Mouse (Mus musculus) cortical plate, adult 2 months (tissue): ENCODE results near the gene Trpv2. TPM values are rescaled to one million over a fixed set of nuclear protein-coding genes. Genes with fewer than 3 reads are reported as not detected.

Source experiments
- H3K27ac ChIP-seq: fragments of 200-500 bp; 2 replicates; pipeline ENCODE4 v1.5.1; 2012; ENCODE audit warnings: low read length, control low read depth, inconsistent platforms; ENCODE audit not compliant: insufficient read depth
- H3K4me1 ChIP-seq: fragments of 200-500 bp; 2 replicates; pipeline ENCODE4 v1.6.1; 2011; ENCODE audit warnings: low read length; ENCODE audit not compliant: control insufficient read depth, insufficient read depth
- H3K4me3 ChIP-seq: fragments of 200-500 bp; 2 replicates; pipeline ENCODE4 v1.5.1; 2011; ENCODE audit warnings: mild to moderate bottlenecking, low read length, control low read depth; ENCODE audit not compliant: insufficient read depth
- CTCF ChIP-seq: fragments of 200-500 bp; IDR thresholded peaks from 2 replicates; pipeline ENCODE4 v1.5.1; 2011; ENCODE audit warnings: mild to moderate bottlenecking, control low read depth, low read length; ENCODE audit not compliant: insufficient read depth; ENCODE audit errors: extremely low read depth
- POLR2A ChIP-seq: fragments of 200-500 bp; IDR thresholded peaks from 2 replicates; pipeline ENCODE4 v1.6.1; 2011; ENCODE audit warnings: mild to moderate bottlenecking, low read length, control low read depth; ENCODE audit not compliant: insufficient read depth; ENCODE audit errors: extremely low read depth
- polyA plus RNA-seq: library from polyadenylated mRNA; depleted of rRNA; stranded (reverse); fragments of >200 nt; gene quantifications from 2 replicates; pipeline ENCODE4 v1.2.3, GENCODE M21; 2012

Trpv2 gene
- polyA plus RNA-seq, 1 experiment, result 23.4 TPM

GRCm38 (mm10) chr11:62557205-62557604 lies 17.1 kb upstream of the Trpv2 start:
- no peak overlapping the region for H3K27ac ChIP-seq
- TF ChIP-seq POLR2A (no peak), CTCF (no peak)
- no peak overlapping the region for H3K4me3 ChIP-seq
- peaks cover 3% of the 10 kb centered on the region; the same call in 1 of the 2 replicates for H3K4me1 ChIP-seq

DNA sequence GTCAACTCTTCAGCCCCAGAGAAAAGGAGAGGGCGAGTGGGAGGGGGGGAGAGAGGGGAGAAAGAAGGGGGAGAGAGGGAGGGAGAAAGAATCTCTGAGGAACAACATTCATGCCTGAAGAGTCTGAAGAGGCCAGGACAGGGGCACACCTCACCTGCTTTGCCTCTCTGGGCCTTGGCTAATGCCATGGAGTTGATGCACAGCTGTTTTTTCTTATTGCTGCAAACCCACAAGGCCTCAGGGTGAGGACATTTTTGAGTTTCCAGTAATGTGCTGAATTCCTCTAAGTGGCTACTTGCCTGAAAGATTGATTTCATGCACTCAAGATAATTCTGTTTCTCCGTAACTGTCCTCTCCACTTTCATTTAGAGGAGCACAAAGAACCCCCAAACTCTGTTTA lies 16.1 kb upstream of the Trpv2 start:
- Histone ChIP-seq H3K4me1 (peaks cover 3% of the 10 kb centered on the region; the same call in 1 of the 2 replicates), H3K27ac (no peak overlapping the region), H3K4me3 (no peak overlapping the region)
- TF ChIP-seq CTCF, result no peak
- no peak for TF ChIP-seq POLR2A

DNA sequence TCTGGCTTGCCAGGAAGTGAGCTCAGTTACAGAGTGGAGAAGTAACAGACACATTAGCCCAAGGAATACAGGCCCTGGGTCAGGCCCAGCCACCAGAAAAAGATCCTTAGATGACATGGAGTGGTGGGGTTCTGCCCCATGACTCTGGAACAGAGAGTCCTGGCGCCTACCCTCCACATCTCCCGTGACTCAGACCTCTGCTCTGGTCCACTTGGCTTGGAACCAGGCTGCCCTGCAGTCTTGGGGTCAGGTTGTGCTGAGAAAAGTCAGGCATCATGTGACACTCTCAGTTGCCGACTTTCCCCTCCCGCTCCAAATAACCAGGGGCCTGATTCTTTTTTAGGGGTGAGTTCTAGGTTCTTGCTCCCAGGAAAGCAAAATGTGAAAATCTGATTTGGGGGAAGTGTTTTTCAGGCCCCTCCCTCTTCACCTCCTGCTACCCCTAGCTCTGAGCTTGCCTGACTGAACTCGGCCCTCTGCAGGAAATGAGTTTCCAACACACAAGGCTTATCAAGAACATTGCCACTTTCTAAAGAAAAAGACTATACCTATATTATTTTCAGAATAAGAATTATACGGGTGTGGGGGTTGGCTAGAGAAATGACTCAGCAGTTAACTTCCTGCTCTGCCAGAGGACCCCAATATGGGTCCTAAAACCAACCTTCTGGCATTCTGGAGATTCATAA lies 15.2 kb upstream of the Trpv2 start:
- no peak for TF ChIP-seq CTCF
- TF ChIP-seq POLR2A, result no peak
- no peak overlapping the region for H3K4me3 ChIP-seq

GRCm38 (mm10) chr11:62560463-62561016 lies 13.7 kb upstream of the Trpv2 start:
- Histone ChIP-seq H3K27ac (no peak overlapping the region), H3K4me1 (no peaks in the 10 kb centered on the region), H3K4me3 (peak overlapping the region; percentile 23)
- TF ChIP-seq CTCF, result no peak
- TF ChIP-seq POLR2A, result no peak

More for the DNA sequence above, 15.2 kb upstream of the Trpv2 start:
- H3K4me1 ChIP-seq, result peaks cover 3% of the 10 kb centered on the region; the same call in 1 of the 2 replicates
- no peak overlapping the region for H3K27ac ChIP-seq

DNA sequence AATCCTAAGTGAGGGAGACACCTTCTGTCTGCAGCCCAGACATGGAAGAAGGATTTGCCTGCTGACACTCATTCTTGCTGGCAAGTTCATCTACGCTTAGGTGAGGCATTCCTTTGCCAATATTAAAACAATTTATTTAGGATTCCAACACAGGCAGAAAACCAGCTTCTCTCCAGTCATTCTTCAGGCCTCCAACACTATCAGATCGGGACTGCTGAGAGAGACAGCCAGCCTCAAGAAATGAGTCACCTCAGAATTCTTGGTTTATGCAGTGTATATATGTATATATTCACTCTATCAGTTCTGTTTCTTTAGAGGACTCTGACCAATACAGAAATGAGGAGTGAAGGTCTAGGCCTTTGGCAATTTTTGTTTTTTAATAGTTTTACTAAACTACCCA lies 10.7 kb upstream of the Trpv2 start:
- H3K4me1 ChIP-seq, result no peaks in the 10 kb centered on the region
- TF ChIP-seq CTCF (no peak), POLR2A (no peak)
- no peak overlapping the region for H3K4me3 ChIP-seq
- no peak overlapping the region for H3K27ac ChIP-seq

- H3K4me1 ChIP-seq, result no peaks in the 10 kb centered on the region
- TF ChIP-seq POLR2A, result no peak
- no peak for TF ChIP-seq CTCF
- no peak overlapping the region for H3K4me3 ChIP-seq
- no peak overlapping the region for H3K27ac ChIP-seq
These were observed 8.5 kb upstream of the Trpv2 start for GRCm38 (mm10) chr11:62565747-62566146.

- no peak overlapping the region for H3K4me3 ChIP-seq
- H3K4me1 ChIP-seq, result no peaks in the 10 kb centered on the region
- H3K27ac ChIP-seq, result no peak overlapping the region
- TF ChIP-seq POLR2A (no peak), CTCF (no peak)
These were observed 8.1 kb upstream of the Trpv2 start for GRCm38 (mm10) chr11:62566211-62566610.

- Histone ChIP-seq H3K27ac (no peak overlapping the region), H3K4me1 (no peaks in the 10 kb centered on the region), H3K4me3 (no peak overlapping the region)
- TF ChIP-seq POLR2A, result no peak
- no peak for TF ChIP-seq CTCF
These were observed 6.0 kb upstream of the Trpv2 start for GRCm38 (mm10) chr11:62568300-62568699.

DNA sequence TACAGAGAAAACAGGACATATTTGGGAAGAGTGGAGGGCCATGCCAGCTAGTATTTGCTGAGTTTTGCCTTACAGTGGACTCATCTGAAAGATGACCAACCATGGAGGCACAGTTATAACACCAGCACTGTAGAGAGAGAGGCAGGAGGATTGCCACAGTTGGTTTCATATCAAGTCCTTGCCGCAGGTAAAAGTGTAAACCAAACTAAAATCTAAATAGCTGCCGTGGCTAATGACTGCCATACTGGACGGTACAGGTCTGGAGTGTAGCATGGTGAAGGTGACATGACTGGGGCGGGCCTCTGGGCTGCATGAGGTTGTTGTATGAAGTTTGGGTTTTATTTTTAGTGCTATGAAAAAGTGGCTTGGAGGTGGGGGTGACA lies 408 bp downstream of the Trpv2 start:
- TF ChIP-seq POLR2A (no peak), CTCF (no peak)
- Histone ChIP-seq H3K4me3 (no peak overlapping the region; the same call in 1 of the 2 replicates), H3K4me1 (no peaks in the 10 kb centered on the region), H3K27ac (no peak overlapping the region)

- H3K4me1 ChIP-seq, result no peaks in the 10 kb centered on the region
- H3K4me3 ChIP-seq, result peak overlapping the region; percentile 63
- TF ChIP-seq POLR2A (peak; percentile 15; the same call in 1 of the 2 replicates), CTCF (peak; percentile 85)
- no peak overlapping the region for H3K27ac ChIP-seq
These were observed 992 bp downstream of the Trpv2 start for GRCm38 (mm10) chr11:62575297-62575658.
